Mouse (Mus musculus): ENCODE measurements around the gene Amacr.

DNA sequence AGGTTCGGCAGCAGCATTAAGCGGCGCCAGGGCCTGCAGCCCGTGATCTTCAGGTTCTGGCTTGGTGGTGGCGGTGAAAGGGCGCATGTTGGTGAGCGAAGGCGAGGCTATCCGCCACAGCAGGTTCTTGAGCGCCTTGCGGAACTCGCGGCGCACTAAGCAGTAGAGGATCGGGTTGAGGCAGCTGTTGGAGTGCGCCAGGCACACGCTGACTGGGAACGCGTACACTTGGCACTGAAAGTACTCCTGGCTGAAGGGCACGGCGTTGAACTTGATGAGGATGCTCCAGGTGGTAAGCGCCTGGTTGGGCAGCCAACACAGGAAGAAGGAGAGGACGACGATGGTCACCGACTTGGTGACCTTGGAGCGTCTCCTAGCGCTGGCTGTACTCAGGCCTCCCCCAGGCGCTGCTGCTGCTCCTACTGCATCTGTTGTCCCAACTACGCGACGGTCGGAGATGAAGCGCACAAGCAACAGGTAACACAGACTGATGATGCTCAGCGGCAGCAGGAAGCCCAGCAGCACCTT lies 54.5 kb downstream of the Amacr start:
- TF ChIP-seq CTCF (IDR thresholded peaks at IDR 0.05; ENCODE audit: extremely low read depth, insufficient read depth, insufficient read length, insufficient replicate concordance): no peak
- TF ChIP-seq POLR2A (IDR thresholded peaks at IDR 0.05; ENCODE audit: low read depth, low read length): no peak
